Mouse (Mus musculus): ENCODE results near the gene Gpr55. TPM values are rescaled to one million over a fixed set of nuclear protein-coding genes. Genes with fewer than 3 reads are reported as not detected.
"Not testable (repeated sequence)": the region's sequence is repeated elsewhere in the genome, so short reads cannot be mapped to it uniquely, and the experiment has no call there.

Gpr55 gene
- 0.13 and 0.20 TPM in 2 replicates for total RNA-seq (2017)

DNA sequence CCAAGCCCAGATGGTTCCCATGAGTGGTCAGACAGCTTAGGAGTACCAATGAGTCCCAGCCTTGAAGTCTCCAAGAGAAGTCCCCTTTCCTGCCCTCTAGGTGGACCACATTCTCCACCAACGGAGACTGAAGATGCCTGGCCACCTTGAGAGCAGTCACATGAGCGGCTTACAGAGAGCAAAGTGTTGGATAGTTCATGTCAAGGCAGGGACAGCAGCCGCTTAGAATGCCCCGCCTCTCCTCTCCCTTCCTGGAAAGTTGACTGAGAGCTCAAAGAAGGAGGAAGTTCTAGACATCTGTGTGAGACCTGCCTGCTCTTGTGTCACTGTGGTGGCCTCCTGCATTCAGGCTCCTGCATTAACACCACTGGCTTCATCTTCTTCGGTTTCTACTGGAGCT is at the start of gene Gpr55:
Gene Gpr55 (minus strand): TSS at position 135 of the 400 bp plus-strand sequence.
- ATAC-seq (replicated peaks in 1 of 2; ENCODE audit: insufficient read depth in 1 of 2, low FRiP score in 2 of 2, low TSS enrichment in 1 of 2, low read depth in 1 of 2, poor library complexity in 2 of 2, severe bottlenecking in 2 of 2): peak; percentile 77 to 79

DNA sequence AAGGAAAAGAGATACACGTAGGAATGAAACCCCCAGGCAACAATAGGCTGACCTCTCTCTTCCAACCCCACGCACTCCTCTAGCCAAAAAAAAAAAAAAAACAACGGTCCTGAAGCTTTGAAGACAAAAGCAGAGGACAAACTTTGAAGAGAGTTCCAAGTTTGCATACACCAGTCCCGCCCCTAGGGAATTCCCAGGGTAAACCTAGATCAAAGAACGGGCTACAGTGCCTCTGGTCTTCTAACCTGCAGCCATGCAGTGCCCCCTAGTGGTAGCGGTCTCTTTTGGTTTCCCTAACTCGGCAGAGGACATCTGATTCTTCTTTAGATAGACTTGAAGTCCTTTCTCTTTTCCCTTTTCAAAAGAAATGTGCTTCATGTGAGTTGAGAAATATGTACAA is 47.0 kb upstream of the Gpr55 start:
- peak; percentile 62 to 84; a peak in 3 of 4 replicates for ATAC-seq (replicated peaks in 1 of 2; ENCODE audit: insufficient read depth in 1 of 2, low FRiP score in 2 of 2, low TSS enrichment in 1 of 2, low read depth in 1 of 2, poor library complexity in 2 of 2, severe bottlenecking in 2 of 2)

DNA sequence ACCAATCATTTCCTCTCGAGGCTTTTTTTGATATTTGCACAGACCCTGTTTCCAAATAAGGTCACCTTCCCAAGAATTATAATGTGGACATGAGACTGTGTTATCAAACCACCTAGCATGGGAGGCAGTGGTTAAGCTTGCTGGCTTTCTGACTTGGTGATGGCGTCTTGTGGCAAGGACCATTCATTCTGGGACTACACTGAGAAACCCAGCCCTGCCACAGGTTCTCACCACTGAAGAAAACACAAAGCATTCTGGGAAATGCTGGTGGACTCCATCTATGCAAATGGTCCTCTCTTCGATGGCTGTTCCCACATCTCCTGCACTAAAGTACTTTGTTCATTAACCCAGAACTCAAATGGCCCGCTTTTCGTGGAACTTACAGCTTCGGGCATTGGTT is 45.2 kb upstream of the Gpr55 start:
- no peak for ATAC-seq (replicated peaks in 1 of 2; ENCODE audit: insufficient read depth in 1 of 2, low FRiP score in 2 of 2, low TSS enrichment in 1 of 2, low read depth in 1 of 2, poor library complexity in 2 of 2, severe bottlenecking in 2 of 2)

DNA sequence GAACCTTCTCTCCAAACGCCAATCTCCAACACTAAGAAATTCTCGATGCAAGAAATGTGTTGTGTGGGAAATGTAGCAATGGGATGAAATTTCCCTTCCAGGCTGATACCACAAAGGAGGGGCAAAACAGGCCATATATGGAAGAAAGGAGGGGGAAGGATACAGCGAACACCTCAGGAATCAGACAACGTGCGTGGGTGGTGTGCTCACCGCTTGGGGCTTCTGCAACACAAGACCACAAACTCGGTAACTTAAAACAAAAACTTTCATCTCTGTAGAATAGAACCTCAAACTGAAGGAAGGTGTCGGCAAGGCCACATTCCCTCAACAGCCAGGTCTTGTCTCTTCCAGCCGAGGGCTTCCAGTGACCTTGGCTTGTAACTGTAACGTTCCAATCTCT is 44.7 kb upstream of the Gpr55 start:
- ATAC-seq (replicated peaks in 1 of 2; ENCODE audit: insufficient read depth in 1 of 2, low FRiP score in 2 of 2, low TSS enrichment in 1 of 2, low read depth in 1 of 2, poor library complexity in 2 of 2, severe bottlenecking in 2 of 2): no peak

DNA sequence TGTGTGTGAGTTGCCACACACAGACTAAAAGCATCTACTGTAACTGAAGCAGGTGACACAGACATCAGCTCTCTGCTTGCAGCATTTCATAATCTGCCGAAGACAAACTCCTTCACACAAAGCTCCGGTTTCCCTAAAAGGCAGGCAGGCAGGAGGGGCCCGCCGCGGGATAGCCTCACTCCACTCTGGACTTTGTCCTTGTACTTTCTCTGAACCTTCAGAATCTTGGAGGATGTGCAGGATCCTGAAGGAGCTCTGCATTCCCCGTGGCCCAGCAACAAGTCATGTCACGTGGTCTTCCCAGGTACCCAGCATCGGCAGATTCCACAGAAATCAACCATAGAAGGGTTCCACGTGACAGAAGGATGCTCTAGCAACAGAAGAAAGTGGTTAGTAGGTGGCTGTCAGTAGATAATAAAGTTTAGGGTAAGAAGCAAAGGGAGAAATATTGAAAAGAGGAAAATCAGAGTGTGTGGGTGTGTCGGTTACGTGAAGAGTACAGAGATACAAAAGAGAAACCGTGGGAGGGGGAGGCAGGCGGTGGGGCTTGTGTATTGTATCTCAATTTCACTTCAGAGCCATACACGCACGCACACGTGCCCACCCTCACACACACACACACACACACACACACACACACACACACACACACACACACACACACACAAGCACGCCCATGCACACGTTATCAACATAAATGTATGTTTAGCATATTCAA is 39.2 kb upstream of the Gpr55 start:
- ATAC-seq (replicated peaks in 1 of 2; ENCODE audit: insufficient read depth in 1 of 2, low FRiP score in 2 of 2, low TSS enrichment in 1 of 2, low read depth in 1 of 2, poor library complexity in 2 of 2, severe bottlenecking in 2 of 2): no peak

DNA sequence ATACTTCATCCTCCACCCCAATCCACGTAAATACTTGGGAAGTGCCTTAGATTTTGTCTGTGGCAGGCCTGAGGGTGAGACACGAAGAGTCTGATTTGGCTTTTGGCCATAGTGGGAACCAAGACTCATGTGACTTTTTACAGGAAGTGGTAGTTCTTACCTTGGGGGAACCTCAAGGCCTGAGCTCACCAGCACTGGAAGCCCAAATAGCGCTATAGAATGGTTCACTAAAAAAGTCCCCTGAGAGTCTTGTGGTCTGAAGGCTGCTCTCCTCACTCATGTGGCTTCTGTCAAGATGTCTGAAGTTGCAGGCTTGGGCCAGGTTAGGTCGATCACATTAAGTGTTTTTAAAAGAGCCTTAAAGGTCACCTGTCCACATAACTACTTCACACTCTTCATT is 37.2 kb upstream of the Gpr55 start:
- peak; percentile 83 to 84 for ATAC-seq (replicated peaks in 1 of 2; ENCODE audit: insufficient read depth in 1 of 2, low FRiP score in 2 of 2, low TSS enrichment in 1 of 2, low read depth in 1 of 2, poor library complexity in 2 of 2, severe bottlenecking in 2 of 2)

DNA sequence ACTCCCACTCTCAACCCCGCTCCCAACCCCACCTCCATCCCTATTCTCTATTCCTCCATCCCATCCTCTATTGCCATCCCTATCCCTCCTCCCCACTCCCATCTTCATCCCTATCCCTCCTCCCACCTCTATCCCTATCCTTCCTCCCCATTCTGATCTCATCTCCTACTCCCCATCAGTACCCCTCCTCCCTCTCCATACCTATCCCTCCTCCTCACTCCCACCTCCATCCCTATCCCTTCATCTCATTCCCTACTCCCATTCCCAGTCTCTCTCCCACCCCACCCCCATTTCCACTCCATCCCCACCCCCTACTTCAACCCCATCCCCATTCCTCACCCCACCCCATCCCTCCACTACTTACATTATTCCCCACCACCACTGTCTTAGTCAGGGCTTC is 36.4 kb upstream of the Gpr55 start:
- ATAC-seq (replicated peaks in 1 of 2; ENCODE audit: insufficient read depth in 1 of 2, low FRiP score in 2 of 2, low TSS enrichment in 1 of 2, low read depth in 1 of 2, poor library complexity in 2 of 2, severe bottlenecking in 2 of 2): no peak

DNA sequence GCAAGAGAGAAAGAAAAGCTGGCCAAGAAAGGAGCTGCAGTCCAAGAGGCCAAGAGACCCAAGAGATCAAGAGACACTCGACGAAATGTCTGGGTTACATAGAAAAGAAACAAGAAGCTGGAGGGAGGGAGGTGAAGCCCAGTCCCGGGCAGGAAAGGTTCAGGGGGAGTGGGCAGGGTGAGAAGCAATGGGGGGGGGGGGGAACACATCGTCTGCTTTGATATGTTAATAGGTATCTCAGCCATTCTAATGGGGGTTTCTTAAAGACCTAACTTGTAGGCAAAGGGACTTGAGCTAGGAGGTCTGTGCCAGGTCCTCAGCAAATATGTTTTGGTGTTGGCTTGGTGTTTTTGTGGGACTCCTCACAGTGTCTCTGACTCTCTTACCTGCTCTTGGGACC is 32.7 kb upstream of the Gpr55 start:
- no peak for ATAC-seq (replicated peaks in 1 of 2; ENCODE audit: insufficient read depth in 1 of 2, low FRiP score in 2 of 2, low TSS enrichment in 1 of 2, low read depth in 1 of 2, poor library complexity in 2 of 2, severe bottlenecking in 2 of 2)

DNA sequence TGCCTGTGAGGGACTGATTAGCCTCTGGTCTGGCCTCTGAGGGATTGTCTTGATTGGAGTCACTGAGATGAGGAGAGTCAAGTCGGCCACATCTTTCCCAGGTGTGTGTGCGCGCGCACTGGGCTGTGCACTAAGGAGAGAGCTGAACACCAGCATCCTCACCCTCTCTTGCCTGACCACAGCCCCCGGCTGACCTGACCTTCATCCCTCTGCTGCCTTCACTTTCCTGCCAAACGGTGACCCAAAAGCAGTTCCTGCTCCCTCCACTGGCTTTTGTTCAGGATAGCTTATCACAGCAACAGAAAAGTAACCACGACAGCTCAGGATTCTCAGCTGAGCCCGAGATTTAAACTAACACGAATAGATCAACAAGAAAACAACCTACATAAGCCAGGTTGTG is 31.4 kb upstream of the Gpr55 start:
- ATAC-seq (replicated peaks in 1 of 2; ENCODE audit: insufficient read depth in 1 of 2, low FRiP score in 2 of 2, low TSS enrichment in 1 of 2, low read depth in 1 of 2, poor library complexity in 2 of 2, severe bottlenecking in 2 of 2): no peak

DNA sequence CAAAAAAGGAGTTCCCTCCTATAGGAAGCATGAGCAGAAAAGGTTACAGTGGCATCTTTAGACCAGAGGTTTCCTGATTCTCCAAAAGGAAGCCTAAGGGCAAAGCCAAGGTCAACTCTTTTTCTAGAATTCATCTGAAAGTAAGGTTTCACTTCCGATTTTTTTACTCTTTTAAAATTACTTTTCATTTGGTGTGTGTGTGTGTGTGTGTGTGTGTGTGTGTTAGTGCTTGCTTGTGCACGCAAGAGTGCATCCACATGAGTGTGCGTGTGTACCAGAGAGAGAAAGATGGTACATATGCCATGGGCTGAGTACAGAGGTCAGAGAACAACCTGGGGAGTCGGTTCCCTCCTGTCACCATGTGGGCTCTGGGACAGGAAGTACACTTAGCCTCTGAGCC is 28.1 kb upstream of the Gpr55 start:
- not testable (repeated sequence) for ATAC-seq (replicated peaks in 1 of 2; ENCODE audit: insufficient read depth in 1 of 2, low FRiP score in 2 of 2, low TSS enrichment in 1 of 2, low read depth in 1 of 2, poor library complexity in 2 of 2, severe bottlenecking in 2 of 2)

DNA sequence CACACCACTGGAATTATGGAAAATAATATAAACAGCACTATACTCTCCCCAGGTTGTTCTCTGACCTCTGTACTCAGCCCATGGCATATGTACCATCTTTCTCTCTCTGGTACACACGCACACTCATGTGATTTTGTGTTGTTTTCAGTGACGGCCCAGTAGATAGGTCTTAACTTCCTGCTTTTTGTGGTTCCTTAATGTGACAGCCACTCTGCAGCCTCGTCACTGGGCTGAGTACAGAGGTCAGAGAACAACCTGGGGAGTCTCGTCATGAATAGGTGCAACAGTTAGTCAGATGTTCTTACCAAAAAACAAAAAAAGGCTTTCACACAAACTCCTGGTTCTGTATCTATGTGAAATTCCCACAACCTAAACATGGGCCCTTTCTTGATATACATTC is 27.5 kb upstream of the Gpr55 start:
- peak; percentile 45 to 73; a peak in 3 of 4 replicates for ATAC-seq (replicated peaks in 1 of 2; ENCODE audit: insufficient read depth in 1 of 2, low FRiP score in 2 of 2, low TSS enrichment in 1 of 2, low read depth in 1 of 2, poor library complexity in 2 of 2, severe bottlenecking in 2 of 2)

DNA sequence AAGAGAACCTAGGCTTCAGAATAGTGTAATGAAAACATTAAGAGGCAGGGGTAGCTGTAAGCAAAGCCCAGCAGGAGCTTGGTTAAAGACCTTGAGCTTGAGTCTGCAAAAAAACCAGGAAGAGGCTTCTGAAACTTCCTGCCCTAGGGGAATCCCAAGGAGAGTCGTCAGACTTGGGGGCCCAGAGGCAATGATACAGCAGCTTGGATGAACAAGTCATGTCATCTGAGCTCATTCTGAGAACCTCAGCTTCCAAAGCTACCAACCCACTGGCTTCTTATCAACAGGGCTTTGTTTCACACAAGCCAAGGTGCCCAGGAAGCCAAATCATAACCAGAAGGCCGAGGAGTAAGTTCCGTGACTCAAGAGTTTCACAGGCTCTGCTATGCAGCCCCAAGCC is 25.0 kb upstream of the Gpr55 start:
- peak in 1 of 2 experiments; percentile 12; a peak in 1 of 4 replicates for ATAC-seq (replicated peaks in 1 of 2; ENCODE audit: insufficient read depth in 1 of 2, low FRiP score in 2 of 2, low TSS enrichment in 1 of 2, low read depth in 1 of 2, poor library complexity in 2 of 2, severe bottlenecking in 2 of 2)

DNA sequence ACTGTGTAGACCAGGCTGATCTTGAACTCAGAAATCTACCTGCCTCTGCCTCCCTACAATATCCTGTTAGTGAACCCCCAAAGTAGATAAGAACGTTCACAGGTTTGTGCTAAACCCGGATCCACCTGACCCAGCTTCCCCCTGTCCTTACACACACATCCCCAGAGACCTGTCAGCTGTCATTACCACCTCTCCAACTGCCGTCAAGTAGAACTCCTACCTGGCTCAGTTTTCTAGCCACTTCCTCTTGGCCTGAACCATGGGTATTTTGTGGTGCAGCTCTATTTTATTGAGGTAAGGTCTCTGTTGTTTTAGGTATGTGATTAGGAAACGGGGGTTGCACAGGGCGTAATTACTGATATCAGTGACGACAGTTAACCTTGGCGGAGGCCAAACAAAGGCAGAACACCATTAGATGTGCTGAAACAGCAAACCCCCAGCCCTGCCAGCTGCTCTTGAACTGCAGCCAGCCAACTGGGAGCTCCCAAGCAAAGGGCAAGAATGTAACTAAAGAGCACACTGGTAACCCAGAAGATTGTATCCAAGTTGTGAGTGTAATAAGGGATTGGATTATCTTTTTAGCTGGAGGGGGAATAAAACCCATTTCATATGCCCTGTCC is 21.0 kb upstream of the Gpr55 start:
- peak; percentile 31 to 57 for ATAC-seq (replicated peaks in 1 of 2; ENCODE audit: insufficient read depth in 1 of 2, low FRiP score in 2 of 2, low TSS enrichment in 1 of 2, low read depth in 1 of 2, poor library complexity in 2 of 2, severe bottlenecking in 2 of 2)

DNA sequence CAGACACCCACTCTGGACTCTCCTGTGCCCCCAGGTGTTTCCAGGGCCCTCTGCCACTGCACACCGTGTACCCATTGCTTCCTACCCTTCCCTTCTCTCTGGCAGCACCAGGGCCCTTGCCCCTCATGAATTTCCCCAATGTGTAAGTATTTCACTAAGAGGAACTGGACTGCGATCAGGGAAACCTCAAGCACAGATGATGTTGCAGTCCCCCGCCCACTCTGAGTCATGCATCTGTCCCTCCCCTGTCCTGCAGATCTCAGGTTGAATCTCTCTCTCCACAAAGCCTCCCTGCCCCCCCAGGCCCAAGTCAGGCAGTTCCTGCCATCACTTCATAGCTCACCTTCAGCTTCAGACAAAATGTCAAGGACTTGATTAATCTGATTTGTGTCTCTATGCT is 16.9 kb upstream of the Gpr55 start:
- ATAC-seq (replicated peaks in 1 of 2; ENCODE audit: insufficient read depth in 1 of 2, low FRiP score in 2 of 2, low TSS enrichment in 1 of 2, low read depth in 1 of 2, poor library complexity in 2 of 2, severe bottlenecking in 2 of 2): peak; percentile 75 to 77

DNA sequence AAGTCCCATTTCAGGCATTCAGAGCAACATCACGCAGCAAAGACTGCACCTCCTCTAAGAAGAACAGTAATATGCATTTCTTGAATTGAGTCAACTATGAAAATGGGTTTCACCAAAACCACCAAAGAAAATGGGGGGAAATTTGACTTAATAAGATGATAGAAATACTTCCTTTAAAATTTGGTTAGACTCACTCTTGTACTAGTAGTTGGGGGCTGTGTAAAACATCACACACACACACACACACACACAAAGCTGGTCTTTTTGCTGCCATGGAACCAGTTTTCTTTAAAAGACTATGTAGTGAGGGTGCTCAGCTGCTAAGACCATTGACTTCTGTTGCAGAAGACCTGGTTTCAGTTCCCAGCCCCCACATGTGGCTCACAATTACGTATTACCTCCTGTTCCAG is 12.7 kb upstream of the Gpr55 start:
- no peak for ATAC-seq (replicated peaks in 1 of 2; ENCODE audit: insufficient read depth in 1 of 2, low FRiP score in 2 of 2, low TSS enrichment in 1 of 2, low read depth in 1 of 2, poor library complexity in 2 of 2, severe bottlenecking in 2 of 2)

DNA sequence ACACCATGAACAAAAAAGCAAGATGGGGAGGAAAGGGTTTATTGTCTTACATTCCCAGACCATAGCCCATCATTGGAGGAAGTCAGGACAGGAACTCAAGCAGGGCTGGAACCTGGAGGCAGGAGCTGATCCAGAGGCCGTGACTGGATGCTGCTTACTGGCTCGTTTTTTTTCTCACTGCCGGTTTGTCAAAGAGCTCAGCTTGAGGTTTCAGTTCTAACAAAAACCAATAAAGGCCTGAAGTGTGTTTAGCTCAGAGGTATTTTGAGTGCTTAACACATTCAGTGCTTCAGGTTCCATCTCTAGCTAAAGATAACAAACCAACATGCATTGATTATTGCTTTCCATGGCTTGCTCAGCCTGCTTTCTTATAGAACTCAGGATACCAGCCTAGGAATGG is 11.5 kb upstream of the Gpr55 start:
- no peak for ATAC-seq (replicated peaks in 1 of 2; ENCODE audit: insufficient read depth in 1 of 2, low FRiP score in 2 of 2, low TSS enrichment in 1 of 2, low read depth in 1 of 2, poor library complexity in 2 of 2, severe bottlenecking in 2 of 2)

DNA sequence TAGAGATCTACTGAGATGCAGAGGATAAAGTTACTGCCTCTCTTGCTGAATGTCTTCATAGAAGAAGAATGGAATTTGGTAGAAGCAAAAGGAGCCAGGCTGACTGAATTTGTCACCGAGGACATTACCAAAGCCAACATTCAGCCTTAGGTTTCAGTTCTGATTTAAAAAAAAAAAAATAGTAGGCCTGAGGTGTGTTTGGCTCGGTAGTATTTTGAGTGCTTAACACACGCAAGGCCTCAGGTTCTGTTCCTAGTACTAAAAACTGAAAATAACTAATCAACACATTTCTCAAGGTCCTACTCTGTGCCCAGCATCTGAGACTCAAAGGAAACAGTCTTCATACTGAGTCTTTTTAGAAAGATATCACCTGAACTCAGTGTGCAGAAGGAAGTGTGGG is 10.3 kb upstream of the Gpr55 start:
- ATAC-seq (replicated peaks in 1 of 2; ENCODE audit: insufficient read depth in 1 of 2, low FRiP score in 2 of 2, low TSS enrichment in 1 of 2, low read depth in 1 of 2, poor library complexity in 2 of 2, severe bottlenecking in 2 of 2): no peak

DNA sequence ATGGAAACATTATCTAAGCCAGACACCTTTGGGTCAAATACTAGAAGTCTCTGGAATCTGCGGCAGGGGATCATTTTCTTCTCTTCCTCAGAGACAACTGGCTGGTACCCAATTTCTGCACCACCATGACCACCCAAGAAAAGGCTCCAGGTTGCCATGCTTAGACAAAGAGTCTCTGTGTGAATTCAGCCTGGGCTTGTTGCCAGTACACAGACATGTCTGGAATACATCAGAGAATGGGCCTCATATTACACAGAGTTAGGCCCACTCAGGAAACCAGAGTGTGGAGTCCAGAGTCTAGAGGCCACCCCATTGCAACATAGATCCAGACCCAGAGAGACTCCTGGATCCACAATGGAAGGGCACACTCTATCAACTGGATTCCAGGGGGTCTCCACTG is 8.7 kb upstream of the Gpr55 start:
- no peak for ATAC-seq (replicated peaks in 1 of 2; ENCODE audit: insufficient read depth in 1 of 2, low FRiP score in 2 of 2, low TSS enrichment in 1 of 2, low read depth in 1 of 2, poor library complexity in 2 of 2, severe bottlenecking in 2 of 2)

DNA sequence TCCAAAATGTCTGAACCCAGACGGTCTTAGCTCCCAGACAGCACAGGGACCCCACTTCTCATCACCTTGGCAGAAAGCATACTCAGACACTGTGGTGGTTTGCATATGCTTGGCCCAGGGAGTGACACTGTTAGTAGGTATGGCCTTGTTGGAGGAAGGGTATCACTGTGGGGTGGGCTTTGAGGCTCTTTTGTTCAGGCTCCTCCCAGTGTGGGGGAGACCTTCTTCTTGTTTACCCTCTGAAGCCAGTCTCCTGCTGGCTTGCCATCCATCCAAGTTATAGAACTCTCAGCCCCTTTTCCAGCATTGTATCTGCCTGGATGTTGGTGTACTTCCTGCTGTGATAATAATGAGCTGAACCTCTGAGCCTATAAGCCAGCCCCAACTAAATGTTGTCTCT is 8.3 kb upstream of the Gpr55 start:
- no peak for ATAC-seq (replicated peaks in 1 of 2; ENCODE audit: insufficient read depth in 1 of 2, low FRiP score in 2 of 2, low TSS enrichment in 1 of 2, low read depth in 1 of 2, poor library complexity in 2 of 2, severe bottlenecking in 2 of 2)
